Mouse (Mus musculus): ENCODE results near the gene Mterf4.
"Not testable (repeated sequence)": the region's sequence is repeated elsewhere in the genome, so short reads cannot be mapped to it uniquely, and the experiment has no call there.

Mterf4 gene

GRCm38 (mm10) chr1:93305581-93306337, at the start of gene Mterf4:
Gene Mterf4 (minus strand): TSS chr1:93305915.
- DNase-seq (ENCODE audit: low read depth, low spot score): peak; percentile 76

- DNase-seq (ENCODE audit: low read depth, low spot score): no peak
Observed at GRCm38 (mm10) chr1:93352724-93353123, 47.0 kb upstream of the Mterf4 start.

- peak; percentile 45 for DNase-seq (ENCODE audit: low read depth, low spot score)
Observed at GRCm38 (mm10) chr1:93349701-93350100, 44.0 kb upstream of the Mterf4 start.

GRCm38 (mm10) chr1:93347176-93347575, 41.5 kb upstream of the Mterf4 start:
- DNase-seq (ENCODE audit: low read depth, low spot score): peak; percentile 64

GRCm38 (mm10) chr1:93343504-93344047, 37.9 kb upstream of the Mterf4 start:
- peak; percentile 96 for DNase-seq (ENCODE audit: low read depth, low spot score)

GRCm38 (mm10) chr1:93342648-93343503, 37.2 kb upstream of the Mterf4 start, which contains the start of the genes Ppp1r7 and Pask:
Gene Ppp1r7 (plus strand): TSS chr1:93342854.
Gene Pask (minus strand): TSS chr1:93343482.
- peak; percentile 98 for DNase-seq (ENCODE audit: low read depth, low spot score)

GRCm38 (mm10) chr1:93334621-93335020, 28.9 kb upstream of the Mterf4 start:
- DNase-seq (ENCODE audit: low read depth, low spot score): no peak

- DNase-seq (ENCODE audit: low read depth, low spot score): no peak
Observed at GRCm38 (mm10) chr1:93326446-93326845, 20.7 kb upstream of the Mterf4 start.

GRCm38 (mm10) chr1:93323973-93324372, 18.3 kb upstream of the Mterf4 start:
- no peak for DNase-seq (ENCODE audit: low read depth, low spot score)

- no peak for DNase-seq (ENCODE audit: low read depth, low spot score)
Observed at GRCm38 (mm10) chr1:93300578-93300977, 5.1 kb downstream of the Mterf4 start.

GRCm38 (mm10) chr1:93299791-93300190, 5.9 kb downstream of the Mterf4 start:
- no peak for DNase-seq (ENCODE audit: low read depth, low spot score)

GRCm38 (mm10) chr1:93294491-93294890, 11.2 kb downstream of the Mterf4 start:
- DNase-seq (ENCODE audit: low read depth, low spot score): not testable (repeated sequence)

GRCm38 (mm10) chr1:93292006-93292405, 13.7 kb downstream of the Mterf4 start:
- DNase-seq (ENCODE audit: low read depth, low spot score): no peak

- DNase-seq (ENCODE audit: low read depth, low spot score): no peak
Observed at GRCm38 (mm10) chr1:93291591-93291990, 14.1 kb downstream of the Mterf4 start.

GRCm38 (mm10) chr1:93290956-93291355, 14.8 kb downstream of the Mterf4 start:
- no peak for DNase-seq (ENCODE audit: low read depth, low spot score)

GRCm38 (mm10) chr1:93289678-93290214, 16.0 kb downstream of the Mterf4 start:
- no peak for DNase-seq (ENCODE audit: low read depth, low spot score)

- DNase-seq (ENCODE audit: low read depth, low spot score): no peak
Observed at GRCm38 (mm10) chr1:93277041-93277440, 28.7 kb downstream of the Mterf4 start.

GRCm38 (mm10) chr1:93275561-93275960, 30.2 kb downstream of the Mterf4 start:
- DNase-seq (ENCODE audit: low read depth, low spot score): no peak

GRCm38 (mm10) chr1:93272409-93272821, 33.3 kb downstream of the Mterf4 start:
- no peak for DNase-seq (ENCODE audit: low read depth, low spot score)

GRCm38 (mm10) chr1:93271751-93272150, 34.0 kb downstream of the Mterf4 start:
- DNase-seq (ENCODE audit: low read depth, low spot score): no peak

- DNase-seq (ENCODE audit: low read depth, low spot score): no peak
Observed at GRCm38 (mm10) chr1:93270516-93271240, 35.0 kb downstream of the Mterf4 start.
